Mouse (Mus musculus): ENCODE measurements around the gene Xpo5.

Xpo5 gene

GRCm38 (mm10) chr17:46201151-46201550 is 1.4 kb upstream of the Xpo5 start:
- DNase-seq (ENCODE audit: inconsistent ontology term), result no peak

- peak; percentile 86 for DNase-seq (ENCODE audit: inconsistent ontology term)
Measured at GRCm38 (mm10) chr17:46203078-46203477, 496 bp downstream of the Xpo5 start.

DNA sequence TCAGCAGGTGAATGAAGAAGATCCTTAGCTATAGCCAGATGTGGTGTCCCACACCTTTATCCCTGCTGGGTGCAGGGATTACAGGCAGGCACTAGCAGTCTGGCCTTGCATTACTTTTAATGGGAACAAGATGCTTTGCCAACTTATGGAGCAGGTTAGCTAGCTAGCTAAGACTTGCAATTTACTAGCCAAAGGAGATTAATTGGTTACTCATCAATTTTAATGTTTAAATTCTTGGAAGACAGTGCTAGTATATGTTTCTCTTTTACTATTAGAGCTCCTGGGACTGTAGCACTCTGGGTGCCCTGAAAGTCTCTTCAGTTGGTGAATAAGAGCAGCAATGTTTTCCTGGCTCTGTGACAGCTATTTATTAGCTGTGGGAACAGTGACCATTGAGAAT is 4.1 kb downstream of the Xpo5 start:
- no peak for DNase-seq (ENCODE audit: inconsistent ontology term)

GRCm38 (mm10) chr17:46210550-46210949 is 8.0 kb downstream of the Xpo5 start:
- no peak for DNase-seq (ENCODE audit: inconsistent ontology term)

- no peak for DNase-seq (ENCODE audit: inconsistent ontology term)
Measured at GRCm38 (mm10) chr17:46221601-46222000, 19.0 kb downstream of the Xpo5 start.

DNA sequence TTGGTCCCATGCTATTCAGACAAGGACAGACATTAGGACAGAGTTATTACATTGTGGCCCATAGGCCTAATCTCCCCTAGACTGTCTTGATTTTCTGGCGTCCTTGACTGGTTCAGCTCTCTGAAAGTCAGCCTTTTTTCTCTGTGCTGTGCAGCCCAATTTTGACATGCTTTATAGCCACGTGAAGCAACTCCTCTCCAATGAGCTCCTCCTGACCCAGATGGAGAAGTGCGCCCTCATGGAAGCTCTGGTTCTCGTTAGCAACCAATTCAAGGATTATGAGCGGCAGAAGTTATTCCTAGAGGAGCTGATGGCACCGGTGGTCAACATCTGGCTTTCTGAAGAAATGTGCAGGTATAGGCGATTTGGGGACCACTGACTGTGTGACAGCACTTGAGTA is 25.0 kb downstream of the Xpo5 start:
- DNase-seq (ENCODE audit: inconsistent ontology term), result no peak

DNA sequence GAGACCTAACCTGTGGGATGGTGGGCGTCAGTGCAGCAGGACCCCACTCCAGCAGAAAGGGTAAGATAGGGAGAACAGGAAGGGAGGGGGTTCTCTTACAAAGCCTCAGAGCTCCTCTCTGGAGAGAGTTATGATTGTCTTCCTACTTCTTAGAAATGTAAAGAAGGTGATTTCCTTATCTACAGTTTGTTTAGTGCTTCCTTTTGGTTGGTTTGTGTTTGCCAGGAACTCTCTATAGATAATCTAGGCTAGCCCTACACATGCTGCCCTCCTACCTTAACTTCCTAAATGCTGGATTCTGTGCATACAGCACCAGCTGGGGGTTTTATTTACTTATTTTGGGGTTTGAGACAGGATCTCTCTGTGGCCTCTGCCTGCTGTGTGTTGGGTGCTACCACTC is 33.5 kb downstream of the Xpo5 start:
- DNase-seq (ENCODE audit: inconsistent ontology term), result no peak

GRCm38 (mm10) chr17:46237079-46237478 is 34.5 kb downstream of the Xpo5 start:
- no peak for DNase-seq (ENCODE audit: inconsistent ontology term)

DNA sequence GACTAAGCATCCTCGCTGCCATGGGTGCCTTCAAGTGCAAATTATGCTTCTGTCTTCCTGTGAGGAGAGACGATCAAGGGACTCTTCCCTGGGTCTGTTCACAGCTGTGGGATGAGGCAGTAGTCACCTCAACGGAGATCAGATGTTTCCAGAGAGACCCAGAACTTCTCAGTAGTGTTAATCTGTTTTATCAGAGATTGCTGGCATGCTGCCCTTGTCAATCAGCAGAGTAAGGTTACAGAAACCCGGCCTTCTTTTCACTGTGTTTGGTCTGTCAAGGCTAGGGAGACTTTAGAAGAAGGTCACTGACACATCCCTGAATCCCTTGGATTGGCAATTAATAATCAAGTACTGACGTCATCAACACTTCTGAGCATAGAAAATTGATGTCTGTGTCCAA is 34.9 kb downstream of the Xpo5 start:
- DNase-seq (ENCODE audit: inconsistent ontology term), result no peak

GRCm38 (mm10) chr17:46239516-46240114 is 37.0 kb downstream of the Xpo5 start:
- DNase-seq (ENCODE audit: inconsistent ontology term), result no peak

DNA sequence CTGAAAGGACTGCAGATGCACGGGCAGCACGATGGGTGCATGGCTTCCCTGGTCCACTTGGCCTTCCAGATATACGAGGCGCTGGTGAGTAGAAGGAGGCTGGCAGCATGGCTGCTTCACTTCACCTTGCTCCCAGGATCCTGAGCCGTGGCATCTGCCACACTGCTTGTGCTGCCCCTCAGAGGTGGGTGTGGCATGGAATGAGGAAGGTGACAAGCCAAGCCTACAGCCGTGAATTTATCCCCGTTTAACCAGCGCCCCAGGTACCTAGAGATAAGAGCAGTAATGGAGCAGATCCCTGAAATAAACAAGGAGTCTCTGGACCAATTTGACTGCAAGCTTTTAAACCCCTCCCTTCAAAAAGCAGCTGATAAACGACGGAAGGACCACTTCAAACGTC is 38.9 kb downstream of the Xpo5 start:
- DNase-seq (ENCODE audit: inconsistent ontology term), result no peak

- DNase-seq (ENCODE audit: inconsistent ontology term), result no peak
Measured at GRCm38 (mm10) chr17:46242274-46242673, 39.7 kb downstream of the Xpo5 start.

DNA sequence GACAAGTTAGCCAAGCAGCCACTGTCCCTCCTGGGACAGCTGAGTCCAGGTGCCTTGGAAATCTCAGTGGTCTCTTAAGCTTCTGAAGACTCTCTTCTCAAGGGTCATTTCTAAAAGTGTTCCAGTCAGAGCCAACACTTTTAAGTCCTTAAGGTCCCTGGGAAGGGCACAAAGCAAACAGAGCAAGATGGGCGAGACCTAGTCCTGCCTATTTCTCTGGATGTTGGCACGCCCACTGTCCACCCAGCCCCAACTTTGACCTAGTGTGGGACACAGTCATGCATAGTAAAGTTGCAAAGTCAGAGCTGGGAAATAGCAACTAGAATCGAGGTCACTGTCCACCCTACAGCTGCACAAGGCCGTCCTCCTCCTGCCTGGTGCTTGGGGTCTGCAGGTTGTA is 40.4 kb downstream of the Xpo5 start:
- no peak for DNase-seq (ENCODE audit: inconsistent ontology term)

GRCm38 (mm10) chr17:46243624-46244023 is 41.0 kb downstream of the Xpo5 start:
- no peak for DNase-seq (ENCODE audit: inconsistent ontology term)

DNA sequence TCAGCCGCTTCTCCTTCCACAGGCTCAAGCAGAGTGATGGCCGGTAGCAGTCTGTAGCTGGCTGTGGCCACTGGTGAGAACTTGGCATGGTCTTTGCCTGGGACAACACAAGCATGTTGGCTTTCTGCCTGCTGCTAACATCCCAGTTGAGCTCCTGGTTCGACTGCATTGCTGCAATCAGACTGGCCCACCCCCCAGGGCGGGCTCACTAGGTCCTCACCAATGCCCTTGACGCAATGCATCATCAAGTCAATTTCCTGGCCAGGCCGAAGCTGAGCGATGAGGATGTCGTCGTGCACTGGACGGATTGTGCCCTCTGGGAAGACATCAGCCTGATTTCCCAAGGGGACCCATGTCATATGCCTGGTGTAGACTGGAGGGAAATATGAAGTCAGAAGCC is 42.0 kb downstream of the Xpo5 start:
- DNase-seq (ENCODE audit: inconsistent ontology term), result no peak

GRCm38 (mm10) chr17:46247512-46248188 is 45.1 kb downstream of the Xpo5 start, which contains the start of the genes Polr1c and Yipf3:
TSS of gene Polr1c (minus strand) at chr17:46248054.
TSS of gene Yipf3 (plus strand) at chr17:46248080.
- DNase-seq (ENCODE audit: inconsistent ontology term), result peak; percentile 91

DNA sequence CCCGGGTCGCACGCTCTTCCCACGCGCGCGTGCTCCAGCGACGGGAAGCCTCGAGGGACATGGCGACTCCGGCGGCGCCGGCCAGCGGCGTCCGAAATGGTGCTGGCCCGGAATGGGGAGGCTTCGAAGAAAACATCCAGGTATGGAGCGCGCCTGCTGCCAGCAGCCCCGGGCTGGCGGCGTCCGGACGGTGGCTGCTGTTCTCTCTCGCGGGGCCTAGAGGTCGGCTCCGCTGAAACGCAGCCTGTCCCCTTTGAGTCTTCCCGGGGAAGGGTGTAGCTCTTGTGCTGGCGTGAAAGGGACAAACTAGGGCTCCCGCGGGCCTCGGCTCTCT is 45.6 kb downstream of the Xpo5 start:
- DNase-seq (ENCODE audit: inconsistent ontology term), result no peak

GRCm38 (mm10) chr17:46251174-46251573 is 48.6 kb downstream of the Xpo5 start:
- no peak for DNase-seq (ENCODE audit: inconsistent ontology term)

DNA sequence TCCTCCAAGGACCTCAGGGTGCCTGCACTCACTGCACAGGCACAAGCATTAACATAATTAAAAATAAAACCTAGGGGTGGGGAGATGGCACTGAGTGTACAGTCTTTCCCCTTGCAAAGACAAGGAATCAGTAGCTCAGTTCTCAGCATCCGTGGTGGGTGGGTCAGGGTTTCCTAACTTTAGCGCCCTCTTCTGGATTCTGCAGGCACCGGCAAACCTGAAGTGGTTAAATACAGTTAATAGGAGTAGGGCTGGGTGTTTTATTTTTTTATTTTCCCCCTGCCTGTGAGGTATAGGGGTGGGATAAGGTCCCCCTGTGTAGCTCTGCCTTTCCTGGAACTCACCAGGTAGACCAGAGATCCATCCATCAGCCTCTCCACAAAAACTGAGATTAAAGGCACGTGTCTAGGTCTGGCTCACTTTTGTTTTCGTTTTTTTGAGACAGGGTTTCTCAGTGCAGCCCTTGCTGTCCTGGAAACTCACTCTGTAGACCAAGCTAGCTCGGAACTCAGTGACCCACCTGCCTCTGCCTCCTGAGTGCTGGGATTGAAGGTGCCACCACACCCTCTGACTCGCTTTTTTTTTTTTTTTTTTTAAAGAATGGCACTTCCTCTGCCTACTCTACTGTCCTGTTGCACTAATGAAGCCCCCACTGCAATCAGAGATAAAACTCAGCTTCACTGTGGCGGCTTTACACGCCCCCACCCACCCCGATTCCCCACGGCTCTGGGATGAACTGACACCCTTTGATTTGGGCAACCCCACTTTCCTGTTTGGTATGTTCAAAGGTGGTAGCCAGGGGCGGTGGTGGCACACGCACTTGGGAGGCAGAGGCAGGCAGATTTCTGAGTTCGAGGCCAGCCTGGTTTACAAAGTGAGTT is 50.2 kb downstream of the Xpo5 start:
- no peak for DNase-seq (ENCODE audit: inconsistent ontology term)

- DNase-seq (ENCODE audit: inconsistent ontology term), result peak; percentile 93
Measured at GRCm38 (mm10) chr17:46253452-46254084, 51.0 kb downstream of the Xpo5 start, which contains the start of gene Lrrc73. TSS of gene Lrrc73 (plus strand) at chr17:46253531.

- no peak for DNase-seq (ENCODE audit: inconsistent ontology term)
Measured at GRCm38 (mm10) chr17:46254106-46254505, 51.5 kb downstream of the Xpo5 start.

DNA sequence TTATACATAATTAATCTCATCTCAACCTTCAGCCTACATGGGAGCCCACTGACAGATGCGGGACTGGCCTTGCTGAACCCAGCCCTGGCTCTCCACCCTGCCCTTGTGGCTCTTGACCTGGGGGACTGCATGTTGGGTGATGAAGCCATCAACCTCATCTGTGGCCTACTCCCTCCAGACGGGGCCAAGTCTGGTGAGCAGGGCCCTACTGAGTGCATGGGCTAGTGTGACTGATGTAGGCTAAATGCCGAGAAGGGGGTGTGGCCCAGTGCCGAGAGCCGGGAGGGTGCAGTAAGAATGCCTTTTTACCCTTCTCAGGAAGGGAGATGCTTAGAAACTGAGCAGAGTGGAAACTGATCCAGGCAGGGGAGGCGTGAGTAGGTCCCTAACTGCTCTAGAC is 52.6 kb downstream of the Xpo5 start:
- DNase-seq (ENCODE audit: inconsistent ontology term), result no peak
